Mouse (Mus musculus) kidney, postnatal 14 days (tissue): ENCODE data around the gene Txn2.
A peak's percentile ranks its signal among the peaks of the same experiment; 100 is the strongest.

Source experiments
- DNase-seq: peaks from one replicate; pipeline ENCODE4 v3.0.0; 2022; ENCODE audit warnings: mixed read lengths

Gene Txn2

DNA sequence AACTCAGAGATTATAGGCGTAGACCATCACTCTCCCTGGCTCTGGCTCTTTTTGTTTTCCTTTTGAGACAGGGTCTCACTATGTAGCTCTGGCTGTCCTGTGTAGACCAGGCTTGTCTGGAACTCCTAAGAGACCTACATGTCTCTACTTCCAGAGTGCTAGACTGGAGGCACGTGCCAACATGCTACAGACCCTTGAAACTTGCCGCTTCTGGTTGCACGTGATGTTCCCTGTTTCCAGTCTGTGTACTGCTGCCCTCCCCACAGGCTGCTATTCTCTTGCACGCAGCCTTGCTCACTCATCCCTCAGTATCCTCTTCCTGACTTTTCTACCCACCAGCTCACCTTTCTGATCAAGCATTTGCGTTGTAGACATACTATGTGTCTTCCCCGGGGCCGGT, 22.7 kb downstream of the Txn2 start:
- no peak for DNase-seq

GRCm38 (mm10) chr15:77905275-77905970, 23.4 kb downstream of the Txn2 start:
- DNase-seq = peak; percentile 90

GRCm38 (mm10) chr15:77904363-77904892, 24.4 kb downstream of the Txn2 start:
- no peak for DNase-seq

GRCm38 (mm10) chr15:77903176-77903575, 25.6 kb downstream of the Txn2 start:
- peak; percentile 49 for DNase-seq

GRCm38 (mm10) chr15:77894926-77895325, 33.9 kb downstream of the Txn2 start:
- DNase-seq = no peak

DNA sequence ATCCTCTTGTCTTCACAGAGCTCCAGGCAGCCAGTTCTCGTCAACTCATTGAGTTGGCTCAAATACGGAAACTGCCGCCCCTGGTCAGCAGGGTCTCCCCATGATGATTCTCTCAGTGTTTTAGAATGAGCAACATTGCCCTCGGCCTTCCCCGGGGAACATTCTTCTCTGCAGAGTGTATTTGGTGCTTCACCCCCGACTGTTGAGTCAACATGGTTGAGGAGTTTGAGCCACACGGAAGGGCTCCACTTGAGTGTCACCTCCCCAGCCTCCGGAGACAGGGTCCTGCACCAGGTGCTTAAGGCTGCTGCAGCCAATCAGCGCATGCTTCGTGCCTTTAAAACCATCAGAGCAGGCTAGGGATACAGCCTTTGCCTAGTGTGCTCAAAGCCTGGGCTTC, 35.5 kb downstream of the Txn2 start:
- no peak for DNase-seq

GRCm38 (mm10) chr15:77892420-77892819, 36.4 kb downstream of the Txn2 start:
- DNase-seq = no peak

- peak; percentile 76 for DNase-seq
Measured at GRCm38 (mm10) chr15:77891766-77892165, 37.0 kb downstream of the Txn2 start.

DNA sequence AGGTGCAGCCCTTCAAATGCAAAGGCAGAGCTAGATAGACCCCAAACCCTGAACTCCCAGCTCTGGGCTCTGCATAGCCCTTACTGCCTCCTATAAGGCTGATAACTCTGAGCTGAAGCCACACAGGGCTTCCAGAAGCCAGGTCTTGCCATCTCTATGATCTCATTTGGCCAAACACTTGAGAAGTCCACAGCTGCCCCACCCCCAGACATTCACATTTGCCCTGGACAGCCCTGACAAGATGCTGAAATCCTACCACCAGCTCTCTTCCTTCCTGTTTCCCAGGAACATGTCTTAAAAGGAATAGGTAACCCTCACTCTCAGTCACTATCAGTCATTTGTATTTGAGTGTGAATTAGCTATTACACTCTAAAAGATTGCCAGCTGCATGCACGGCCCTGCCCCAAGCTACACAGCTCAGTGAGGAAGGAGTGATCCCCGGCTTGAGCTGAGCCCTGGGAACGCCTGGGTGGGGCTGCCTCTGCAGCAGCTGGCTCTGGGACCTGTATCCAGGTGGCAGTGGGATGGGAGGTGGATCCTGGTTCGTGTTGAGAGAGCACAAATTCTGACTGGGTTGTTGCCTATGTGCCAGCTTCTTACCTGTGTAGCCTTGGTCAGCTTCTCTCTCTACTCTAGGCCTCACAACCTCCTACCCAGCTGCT, 38.9 kb downstream of the Txn2 start:
- no peak for DNase-seq

DNA sequence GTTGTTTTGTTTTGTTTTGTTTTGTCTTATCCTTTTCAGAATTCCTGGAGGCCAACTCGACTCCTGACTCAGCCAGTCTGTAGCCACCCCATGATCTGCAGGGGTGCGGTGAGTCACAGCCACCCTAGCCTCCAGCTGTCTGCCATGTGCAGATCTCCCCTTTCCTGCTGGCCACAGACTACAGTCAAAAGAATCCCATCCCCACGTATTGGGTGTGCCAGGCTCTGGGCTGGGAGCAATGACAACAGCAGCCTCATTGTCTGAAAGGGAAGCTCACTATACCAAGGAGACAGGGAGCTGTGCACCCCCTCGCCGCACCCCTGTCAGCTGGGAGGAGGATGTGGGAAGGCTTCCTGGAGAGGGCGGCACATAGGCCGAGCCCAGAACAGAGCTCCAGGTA, 40.5 kb downstream of the Txn2 start:
- no peak for DNase-seq

DNA sequence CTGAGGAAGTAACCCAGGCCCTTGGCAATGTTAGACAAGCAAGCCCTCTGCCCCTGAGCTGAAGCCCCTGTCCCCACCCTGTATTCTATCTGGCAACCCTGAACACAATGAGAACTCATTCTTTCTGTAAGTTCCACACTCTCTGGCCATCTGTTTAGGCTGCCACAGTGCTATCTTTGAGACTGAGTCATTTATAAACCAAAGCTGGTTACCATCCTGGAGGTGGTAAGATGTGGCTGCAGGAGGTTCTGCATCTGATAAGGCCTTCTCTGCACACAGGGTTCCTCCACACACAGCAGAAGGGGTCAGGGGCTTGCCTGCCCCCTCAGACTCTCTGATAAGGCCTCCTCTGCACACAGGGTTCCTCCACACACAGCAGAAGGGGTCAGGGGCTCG, 41.7 kb downstream of the Txn2 start:
- DNase-seq = no peak

GRCm38 (mm10) chr15:77886369-77887092, 42.3 kb downstream of the Txn2 start:
- no peak for DNase-seq

DNA sequence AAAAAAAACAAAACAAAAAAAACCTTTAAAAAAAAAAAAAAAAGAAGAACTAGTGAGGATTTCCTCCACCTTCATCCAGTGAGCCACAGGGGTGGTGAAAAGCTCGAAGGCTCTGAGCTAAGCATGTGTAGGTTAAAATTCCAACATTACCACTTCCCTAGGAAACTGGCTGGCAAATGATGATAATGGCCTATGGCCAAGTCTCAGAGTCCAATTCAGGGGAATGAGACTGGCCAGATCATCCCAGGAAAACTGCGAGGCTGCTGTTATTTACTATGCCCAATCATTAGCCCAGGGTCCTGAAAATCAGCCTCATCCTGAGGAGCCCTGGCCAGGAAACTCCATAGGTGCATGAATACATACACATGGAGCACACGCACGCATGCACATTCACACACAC, 42.9 kb downstream of the Txn2 start:
- peak; percentile 67 for DNase-seq

DNA sequence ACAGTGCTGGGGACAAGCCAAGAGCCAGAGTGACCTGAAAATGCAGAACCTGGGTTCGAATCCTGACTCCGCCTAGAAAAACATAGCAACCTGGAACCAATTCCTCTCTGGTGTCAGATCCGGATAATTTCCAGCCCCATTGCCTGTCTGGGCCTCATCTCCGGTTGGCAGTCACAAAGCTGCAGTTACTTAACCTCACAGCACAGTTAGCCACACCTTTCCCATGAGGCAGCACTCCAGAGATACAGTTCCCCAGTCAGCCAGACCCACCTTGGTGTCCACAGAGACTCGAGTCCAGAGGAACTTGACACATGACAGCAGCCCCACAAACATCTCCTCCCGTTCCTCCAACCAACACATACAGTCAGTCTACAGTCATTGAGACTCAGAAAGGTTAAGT, 43.6 kb downstream of the Txn2 start:
- no peak for DNase-seq

DNA sequence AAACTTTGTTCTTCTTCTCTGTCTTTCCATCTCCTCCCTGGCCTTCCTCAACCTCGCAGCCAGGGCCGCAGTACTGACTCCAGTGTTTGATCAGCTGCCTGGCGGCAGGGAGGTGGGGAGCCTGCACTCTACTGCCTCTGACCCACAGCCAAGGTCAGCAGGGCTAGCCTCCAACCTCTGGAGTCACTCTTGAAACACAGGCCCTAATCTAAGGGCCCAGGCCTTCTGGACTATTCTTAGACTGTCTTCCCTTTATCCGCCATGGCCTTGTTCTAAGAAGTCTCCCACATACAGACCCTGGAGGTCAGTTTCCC, 45.2 kb downstream of the Txn2 start:
- no peak for DNase-seq

- peak; percentile 82 for DNase-seq
Measured at GRCm38 (mm10) chr15:77882797-77883696, 45.8 kb downstream of the Txn2 start.

- no peak for DNase-seq
Measured at GRCm38 (mm10) chr15:77882297-77882696, 46.5 kb downstream of the Txn2 start.

DNA sequence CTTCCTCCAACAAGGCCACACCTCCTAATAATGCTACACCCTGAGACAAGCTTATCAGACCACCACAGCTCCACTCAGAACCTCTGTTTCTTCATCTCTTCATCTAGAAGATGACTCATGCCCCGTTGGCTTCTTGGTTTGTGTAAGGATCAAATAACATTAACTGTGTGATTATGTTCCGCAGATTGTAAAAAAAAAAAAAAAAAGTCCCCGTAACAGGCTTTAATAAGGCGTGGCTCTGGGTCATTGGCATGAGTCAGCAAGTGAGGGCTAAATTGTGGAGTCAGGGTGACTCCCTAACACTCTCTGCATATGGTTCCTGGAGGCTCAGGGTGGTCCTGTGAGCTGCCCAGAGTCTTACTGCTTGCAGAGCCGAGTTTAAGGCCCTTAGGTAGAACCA, 47.1 kb downstream of the Txn2 start:
- DNase-seq = no peak

DNA sequence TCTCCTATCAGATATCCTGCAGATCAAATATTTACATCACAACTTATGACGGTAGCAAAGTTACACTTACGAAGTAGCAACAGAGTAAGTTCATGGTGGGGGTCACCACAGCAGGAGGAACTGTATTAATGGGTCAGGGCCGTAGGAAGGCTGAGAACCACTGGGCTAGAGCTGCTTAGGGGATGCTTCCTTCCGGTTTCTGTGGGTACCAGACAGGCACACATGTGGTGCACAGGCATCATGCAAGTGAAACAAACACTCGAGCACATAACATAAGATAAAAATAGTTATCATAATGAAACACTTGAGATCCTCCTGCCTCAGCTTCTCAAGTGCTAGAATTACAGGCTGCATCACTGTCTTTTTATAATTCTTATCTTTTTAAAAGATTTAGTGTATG, 48.1 kb downstream of the Txn2 start:
- no peak for DNase-seq

DNA sequence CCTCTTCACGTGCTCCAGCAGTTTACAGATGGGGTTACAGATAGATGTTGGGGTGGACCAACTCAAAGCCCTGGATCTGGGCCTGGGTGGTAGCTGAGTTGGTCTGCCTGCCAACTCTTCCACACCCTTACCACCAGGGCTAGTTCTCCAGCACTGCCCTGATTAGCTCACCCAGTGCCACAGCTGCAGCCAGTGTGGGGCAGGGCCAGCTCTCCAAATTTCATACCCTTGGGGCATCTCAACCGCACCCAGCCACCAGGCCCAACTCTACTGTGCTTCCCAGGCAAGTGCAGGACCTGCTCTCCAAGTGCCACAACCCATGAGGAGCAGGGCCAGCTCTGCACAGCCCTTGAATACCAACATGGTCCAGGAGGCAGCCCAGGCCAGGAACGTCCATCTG, 49.0 kb downstream of the Txn2 start:
- no peak for DNase-seq

DNA sequence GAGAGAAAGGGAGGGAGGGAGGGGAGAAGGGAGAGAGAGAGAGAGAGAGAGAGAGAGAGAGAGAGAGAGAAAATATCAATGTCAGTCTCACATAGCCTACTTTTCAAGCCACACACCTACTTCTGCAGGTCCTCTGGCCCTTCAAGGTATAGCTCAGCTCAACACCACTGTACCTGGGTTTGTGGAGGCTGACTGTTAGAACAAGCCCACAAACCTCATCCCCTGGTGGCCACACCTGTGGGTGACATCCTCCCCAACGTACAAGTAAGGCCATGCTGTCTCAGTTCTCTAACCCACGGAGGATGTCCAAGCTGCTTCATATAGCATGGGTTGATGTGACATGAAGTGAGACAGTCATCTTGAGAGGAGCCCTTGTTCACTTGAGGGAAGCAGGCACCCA, 51.6 kb downstream of the Txn2 start:
- DNase-seq = no peak

DNA sequence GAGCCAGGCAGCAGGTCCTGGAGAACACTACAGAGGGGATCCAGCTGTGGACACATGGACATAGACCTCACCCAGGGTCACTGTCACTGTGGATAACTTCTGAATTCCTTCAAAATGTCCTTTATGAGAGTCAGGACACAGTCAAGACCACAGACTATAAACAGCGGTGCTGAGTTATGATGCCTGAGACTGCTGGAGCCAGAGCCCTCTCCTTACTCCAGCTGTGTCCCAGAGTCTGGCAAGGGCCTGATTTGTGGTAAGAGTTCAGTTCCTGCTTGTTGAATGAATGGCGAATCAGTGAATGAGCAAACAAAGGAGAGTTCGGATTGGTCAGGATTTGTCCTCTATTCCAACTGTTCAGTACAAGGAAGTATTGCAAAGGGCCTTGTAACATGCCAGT, 52.1 kb downstream of the Txn2 start:
- peak; percentile 77 for DNase-seq

DNA sequence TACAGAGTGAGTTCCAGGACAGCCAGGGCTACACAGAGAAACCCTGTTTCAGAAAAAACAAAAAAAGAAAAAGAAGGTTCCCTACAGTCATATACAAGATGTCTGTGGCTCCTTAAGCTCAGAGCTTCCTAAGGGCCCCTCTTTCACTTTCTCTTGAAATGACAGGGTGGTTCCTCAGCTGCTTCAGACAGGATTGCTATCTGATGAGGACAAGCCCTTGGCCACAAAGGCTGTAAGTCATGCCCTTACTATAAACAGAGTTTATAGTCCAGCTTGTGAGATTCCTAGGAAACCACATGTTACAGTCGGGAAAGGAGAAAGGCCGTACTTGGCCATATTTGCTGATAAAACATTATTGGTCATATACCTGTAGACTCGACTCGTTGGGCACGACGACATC, 52.9 kb downstream of the Txn2 start:
- DNase-seq = no peak
